Comparison of ENCODE assay signal across 7 mouse cellular contexts in genomic region chr15:103366376-103367149, GRCm38 (mm10). TPM values are rescaled to one million over a fixed set of nuclear protein-coding genes. Genes with fewer than 3 reads are reported as not detected.
DNase-seq lines count a peak whose midpoint lies in the region; ATAC-seq and TF ChIP-seq lines count a peak whose summit lies in the region.

Gene Itga5, minus strand, starts transcription at chr15:103366763.

- peak within 1 kb of the TSS; percentile 26 for H3K27ac ChIP-seq in bone marrow, adult 2 months (ENCODE audit: control insufficient read depth, insufficient read depth, low read depth, low read length, poor library complexity)
- peak within 1 kb of the TSS; percentile 89 for H3K27ac ChIP-seq in intestine, embryonic 14.5 days (ENCODE audit: low read depth)
- peak within 1 kb of the TSS; percentile 88 for H3K27ac ChIP-seq in liver, postnatal 0 days (ENCODE audit: low read depth)
- no peak within 1 kb of the TSS for H3K27ac ChIP-seq in neural tube, embryonic 12.5 days

- H3K4me2 ChIP-seq in intestine, embryonic 14.5 days (ENCODE audit: low read length) = peak within 1 kb of the TSS; percentile 70
- peak within 1 kb of the TSS; percentile 85 for H3K4me2 ChIP-seq in liver, postnatal 0 days (ENCODE audit: low read depth, low read length)
- peak within 1 kb of the TSS; percentile 96 for H3K4me2 ChIP-seq in neural tube, embryonic 12.5 days (replicated peaks)

- no peak for TF ChIP-seq EP300 in liver, postnatal 0 days (IDR thresholded peaks at IDR 0.05; ENCODE audit: low read depth)

- peak; percentile 51; the same call in 1 of the 2 replicates for TF ChIP-seq POLR2A in bone marrow, adult 2 months (IDR thresholded peaks at IDR 0.05; ENCODE audit: borderline replicate concordance, control insufficient read depth, low read depth, low read length)

- H3K9ac ChIP-seq in intestine, embryonic 14.5 days (ENCODE audit: low read length) = peak within 1 kb of the TSS; percentile 85
- H3K9ac ChIP-seq in liver, postnatal 0 days (replicated peaks) = peak within 1 kb of the TSS; percentile 87
- H3K9ac ChIP-seq in neural tube, embryonic 12.5 days = peak within 1 kb of the TSS; percentile 74

- H3K4me1 ChIP-seq in bone marrow, adult 2 months (ENCODE audit: control insufficient read depth, insufficient read depth, low read length) = peaks cover 4% of the 10 kb centered on the region
- H3K4me1 ChIP-seq in intestine, embryonic 14.5 days (replicated peaks; ENCODE audit: control insufficient read depth, insufficient read depth, low read length) = peaks cover 38% of the 10 kb centered on the region
- H3K4me1 ChIP-seq in liver, postnatal 0 days (ENCODE audit: insufficient read depth) = peaks cover 39% of the 10 kb centered on the region
- peaks cover 13% of the 10 kb centered on the region for H3K4me1 ChIP-seq in neural tube, embryonic 12.5 days

- H3K4me3 ChIP-seq in bone marrow, adult 2 months (replicated peaks; ENCODE audit: control insufficient read depth, low read depth, low read length) = peak within 1 kb of the TSS; percentile 72
- peak within 1 kb of the TSS; percentile 63 for H3K4me3 ChIP-seq in intestine, embryonic 14.5 days (ENCODE audit: low read depth, low read length)
- peak within 1 kb of the TSS; percentile 67 for H3K4me3 ChIP-seq in liver, postnatal 0 days (ENCODE audit: low read depth, low read length)
- peak within 1 kb of the TSS; percentile 60 for H3K4me3 ChIP-seq in neural tube, embryonic 12.5 days

- no peaks in the 10 kb centered on the region for H3K9me3 ChIP-seq in intestine, embryonic 14.5 days (ENCODE audit: control insufficient read depth, low read length)
- no peaks in the 10 kb centered on the region for H3K9me3 ChIP-seq in liver, postnatal 0 days (ENCODE audit: low read length)
- H3K9me3 ChIP-seq in neural tube, embryonic 12.5 days = no peaks in the 10 kb centered on the region

- peak; percentile 90 for DNase-seq in Muller cell, postnatal 12 days (ENCODE audit: inconsistent ontology term)
- peak; percentile 63 to 80 for DNase-seq in gastrocnemius, postnatal 4 days (ENCODE audit: low spot score in 2 of 2)
- DNase-seq in intestine, embryonic 14.5 days (ENCODE audit: low spot score) = peak; percentile 80
- DNase-seq in liver, postnatal 0 days = peak; percentile 81
- peak; percentile 79 to 82 for DNase-seq in urinary bladder, postnatal 36 days (ENCODE audit: low spot score in 2 of 2)

- H3K27me3 ChIP-seq in intestine, embryonic 14.5 days (replicated peaks; ENCODE audit: control insufficient read depth, insufficient read depth, low read length) = no peaks in the 10 kb centered on the region
- H3K27me3 ChIP-seq in liver, postnatal 0 days (ENCODE audit: insufficient read depth, low read length) = no peaks in the 10 kb centered on the region
- H3K27me3 ChIP-seq in neural tube, embryonic 12.5 days (replicated peaks) = peaks cover 18% of the 10 kb centered on the region

- WGBS in bone marrow, adult 2 months = 1% methylated on average over 50 of the region's 51 CpGs
- under 1% methylated on average over 48 of the region's 51 CpGs for WGBS in intestine, embryonic 14.5 days
- 2% methylated on average over 40 of the region's 51 CpGs for WGBS in liver, postnatal 0 days (ENCODE audit: insufficient replicate concordance)
- WGBS in neural tube, embryonic 12.5 days = under 1% methylated on average over 49 of the region's 51 CpGs

- ATAC-seq in intestine, embryonic 14.5 days (replicated peaks; ENCODE audit: low FRiP score, low TSS enrichment, low read depth) = peak; percentile 78
- peak; percentile 72 for ATAC-seq in liver, postnatal 0 days
- peak; percentile 71 for ATAC-seq in neural tube, embryonic 12.5 days (ENCODE audit: low FRiP score, low read depth)

- H3K36me3 ChIP-seq in intestine, embryonic 14.5 days (ENCODE audit: control insufficient read depth, insufficient read depth, low read length) = no peaks in the 10 kb centered on the region
- H3K36me3 ChIP-seq in liver, postnatal 0 days (replicated peaks; ENCODE audit: insufficient read depth, low read length) = no peaks in the 10 kb centered on the region
- no peaks in the 10 kb centered on the region for H3K36me3 ChIP-seq in neural tube, embryonic 12.5 days

- TF ChIP-seq CTCF in bone marrow, adult 2 months (IDR thresholded peaks at IDR 0.05; ENCODE audit: control insufficient read depth, insufficient read depth, low read length) = no peak
- TF ChIP-seq CTCF in liver, postnatal 0 days (IDR thresholded peaks at IDR 0.05; ENCODE audit: low read depth) = 0 out of 2 replicates have a peak, but pooled peaks have one; percentile 15

RNA-seq across cellular contexts. Expression of gene Itga5, which starts in this region (rescaled TPM):
- 7.3 and 23.1 TPM in 2 replicates for polyA plus RNA-seq in bone marrow, adult 2 months (2011; ENCODE audit: insufficient read depth, insufficient read length, low replicate concordance, missing spikeins)
- total RNA-seq in gastrocnemius, postnatal 4 days (2021) = 10 to 100 TPM; 65.8 to 68.1 TPM
- polyA plus RNA-seq in intestine, embryonic 14.5 days (2014; fragmentation: Nextera tagmentation; extraction: Ambion mirVana) = 64.9 and 69.4 TPM in 2 replicates
- polyA plus RNA-seq in liver, postnatal 0 days (2015; fragmentation: Nextera tagmentation; extraction: Ambion mirVana) = 15.6 and 16.0 TPM in 2 replicates
- 19.1 and 19.9 TPM in 2 replicates for polyA plus RNA-seq in neural tube, embryonic 12.5 days (2016; fragmentation: Nextera tagmentation; extraction: Ambion mirVana)
